Mouse (Mus musculus) hindbrain, embryonic 10.5 days (tissue): ENCODE data around the gene Atp5f1. TPM values are rescaled to one million over a fixed set of nuclear protein-coding genes. Genes with fewer than 3 reads are reported as not detected.

Source experiments
- polyA plus RNA-seq: library from polyadenylated mRNA; unstranded; fragments of >200 nt; fragmentation: Nextera tagmentation; extraction: Ambion mirVana; gene quantifications from 2 replicates; pipeline ENCODE4 v1.2.1, GENCODE M21; 2016

Gene Atp5f1
- polyA plus RNA-seq, 1 experiment from 2014 or later = 464 TPM

Other genes starting within 250 kb of the Atp5f1 start
- gene Rap1a, start 158.8 kb downstream of the Atp5f1 start, polyA plus RNA-seq = 66.3 and 77.3 TPM in 2 replicates
- gene Adora3, start 89.2 kb downstream of the Atp5f1 start, polyA plus RNA-seq = 0.27 TPM in 1 of 2 replicates, not detected in the other
- not detected in 2 replicates for gene Tmigd3, start 89.2 kb downstream of the Atp5f1 start, polyA plus RNA-seq
- gene I830077J02Rik, start 27.4 kb downstream of the Atp5f1 start, polyA plus RNA-seq = 0.65 and 0.80 TPM in 2 replicates
- 133 and 172 TPM in 2 replicates for gene Wdr77, start 730 bp downstream of the Atp5f1 start, polyA plus RNA-seq
- 1.8 and 2.4 TPM in 2 replicates for gene Ovgp1, start 13.6 kb upstream of the Atp5f1 start, polyA plus RNA-seq
- 1.9 and 8.9 TPM in 2 replicates for gene Pifo, start 54.5 kb upstream of the Atp5f1 start, polyA plus RNA-seq
- not detected in 2 replicates for gene Chil5, start 72.7 kb upstream of the Atp5f1 start, polyA plus RNA-seq
- gene Chia1, start 153.1 kb upstream of the Atp5f1 start, polyA plus RNA-seq = 0.12 and 0.56 TPM in 2 replicates
- 0.14 TPM in 1 of 2 replicates, not detected in the other for gene Chil3, start 207.5 kb upstream of the Atp5f1 start, polyA plus RNA-seq